Mouse (Mus musculus) spleen, postnatal 10 days (tissue): ENCODE measurements around the gene Morf4l1.

Experiments
- DNase-seq, 2 experiments: peaks; one replicate each; pipeline ENCODE4 v3.0.0; 2021 to 2022; ENCODE audit warnings: low spot score in 2 of 2

The Morf4l1 gene

GRCm38 (mm10) chr9:90114567-90115307, at the start of gene Morf4l1:
Gene Morf4l1, minus strand, starts transcription at chr9:90114774.
- DNase-seq = peak; percentile 85 to 96

- DNase-seq = no peak
Observed at GRCm38 (mm10) chr9:90163749-90164095, 49.1 kb upstream of the Morf4l1 start.

DNA sequence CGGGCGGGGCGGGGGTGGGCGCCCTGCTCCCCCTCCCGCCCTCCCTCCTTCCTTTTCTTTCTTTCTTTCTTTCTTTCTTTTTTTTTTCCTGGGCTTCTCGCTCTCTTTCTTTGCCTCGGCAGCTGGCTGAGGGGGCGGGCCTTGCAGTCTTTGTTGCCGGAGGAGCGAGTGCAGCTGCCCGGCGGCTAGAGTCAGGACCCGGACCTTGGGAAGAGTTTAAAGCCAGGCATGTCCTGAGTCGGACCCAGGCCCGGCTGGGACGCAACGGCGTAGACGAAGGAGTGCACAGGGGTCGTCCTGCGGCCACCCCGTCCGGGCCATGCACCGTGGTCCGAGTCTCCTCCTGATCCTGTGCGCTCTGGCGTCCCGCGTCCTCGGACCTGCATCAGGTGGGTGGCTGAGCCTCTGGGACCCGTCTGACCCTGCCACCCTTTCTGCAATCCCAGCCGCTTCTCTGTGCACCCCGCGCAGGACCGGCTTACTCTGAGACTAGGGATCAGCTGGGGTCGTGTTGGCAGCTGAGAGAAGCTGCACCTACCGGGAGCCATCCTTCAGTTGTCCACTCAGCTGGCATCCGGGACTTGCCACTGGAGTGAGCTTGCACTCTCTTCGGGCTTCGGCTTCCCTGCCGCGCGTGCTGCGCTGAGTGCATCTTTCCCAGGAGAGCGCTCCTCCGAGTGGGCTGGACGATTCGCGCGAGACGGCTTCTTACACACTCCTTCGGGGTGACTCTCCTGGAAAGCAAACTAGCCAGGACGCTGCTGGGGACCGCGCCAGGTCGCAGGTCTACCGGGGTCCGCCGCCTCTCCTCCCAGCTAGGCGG, 48.6 kb upstream of the Morf4l1 start, which contains the start of gene Adamts7:
Gene Adamts7 (plus strand): TSS at position 144 of the 823 bp plus-strand sequence.
- DNase-seq = peak; percentile 22 to 40

DNA sequence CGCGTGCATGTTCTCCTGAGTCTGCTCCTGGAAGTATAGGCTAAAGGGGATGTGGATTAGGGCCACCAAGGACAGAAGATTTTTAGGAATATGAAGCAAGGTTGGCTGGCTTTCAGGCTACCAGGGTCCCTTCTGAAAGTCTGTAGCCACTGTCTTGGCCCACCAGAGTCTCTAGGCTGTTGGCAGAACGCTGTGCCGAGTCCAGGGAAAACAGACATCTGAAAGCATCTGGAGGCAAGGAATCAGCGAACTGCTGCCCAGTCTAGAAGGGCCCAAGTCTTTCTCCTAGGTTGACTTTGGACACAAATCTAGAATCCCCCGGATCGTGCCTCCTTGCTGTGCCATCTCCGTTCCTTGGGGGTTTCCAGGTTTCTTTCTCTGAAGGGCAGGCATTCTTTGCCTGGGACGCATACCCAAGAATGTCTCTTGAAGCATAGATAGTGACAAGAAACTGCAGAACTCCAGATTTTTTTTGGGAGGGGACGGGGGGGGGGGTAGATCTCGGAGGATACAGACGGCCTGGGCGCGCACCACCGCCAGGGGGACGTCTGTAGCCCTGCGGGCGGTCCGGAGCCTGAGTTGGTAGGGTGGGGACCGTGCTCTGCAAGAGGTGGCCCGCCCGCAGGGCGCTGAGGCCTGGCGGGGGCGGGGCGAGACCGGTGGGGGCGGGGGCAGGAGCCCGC, 47.8 kb upstream of the Morf4l1 start:
- DNase-seq = peak in 1 of 2 experiments; percentile 64

DNA sequence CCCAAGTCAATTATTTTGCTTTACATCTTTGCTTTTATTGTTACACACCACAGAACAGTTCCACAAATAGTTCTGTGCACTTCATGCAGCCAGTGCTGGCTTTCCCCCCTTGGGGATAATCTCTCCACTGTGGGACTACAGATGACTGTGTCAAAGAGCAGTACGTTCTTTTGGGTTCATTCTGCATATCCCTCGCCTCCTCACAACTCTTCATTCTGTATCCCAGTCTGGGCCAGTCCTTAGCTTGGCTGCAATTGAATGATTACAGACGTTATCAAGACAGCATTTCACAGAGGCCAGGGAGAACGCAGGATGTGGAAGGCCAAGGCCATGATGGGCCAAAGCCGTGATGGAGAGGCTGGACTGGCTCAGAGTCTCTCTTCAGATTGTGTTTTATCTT, 32.3 kb upstream of the Morf4l1 start:
- no peak for DNase-seq

DNA sequence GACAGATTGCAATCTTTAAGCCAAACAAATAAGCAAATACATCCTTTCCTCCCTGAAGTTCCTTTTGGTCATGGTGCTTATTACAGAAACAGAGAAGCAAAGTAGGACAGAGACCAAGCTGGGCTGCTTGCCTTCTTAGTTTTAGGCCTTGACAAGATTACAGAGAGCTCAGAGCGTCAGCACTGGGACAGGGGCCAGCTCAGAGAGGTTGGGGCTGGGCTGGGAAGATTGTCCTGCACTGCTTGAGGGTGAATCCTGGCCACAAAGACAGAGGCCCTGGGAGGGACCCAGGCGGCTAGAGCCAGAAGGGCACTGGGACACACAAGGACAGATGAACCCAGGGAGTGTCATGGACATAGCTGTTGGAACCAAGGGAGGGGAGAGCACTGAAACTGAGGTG, 31.2 kb upstream of the Morf4l1 start:
- DNase-seq = no peak

DNA sequence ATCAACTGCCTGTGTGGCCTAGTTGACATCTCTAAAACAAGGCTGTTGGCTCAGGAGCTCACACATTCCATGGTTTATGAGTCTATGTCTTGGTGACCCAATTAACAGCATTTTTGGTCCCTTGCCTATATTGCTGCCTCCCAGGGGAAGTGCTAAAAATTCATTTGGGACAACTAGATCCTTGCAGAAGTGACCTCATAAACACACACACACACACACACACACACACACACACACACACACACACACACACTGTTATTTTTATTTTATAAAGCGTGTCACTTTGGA, 22.0 kb upstream of the Morf4l1 start:
- no peak for DNase-seq

- no peak for DNase-seq
Observed at GRCm38 (mm10) chr9:90135963-90136677, 21.5 kb upstream of the Morf4l1 start.

GRCm38 (mm10) chr9:90135466-90135865, 20.9 kb upstream of the Morf4l1 start:
- DNase-seq = no peak

GRCm38 (mm10) chr9:90133562-90134355, 19.2 kb upstream of the Morf4l1 start:
- no peak for DNase-seq

- DNase-seq = no peak
Observed at GRCm38 (mm10) chr9:90128636-90129201, 14.1 kb upstream of the Morf4l1 start.

GRCm38 (mm10) chr9:90127146-90127545, 12.6 kb upstream of the Morf4l1 start:
- DNase-seq = no peak

DNA sequence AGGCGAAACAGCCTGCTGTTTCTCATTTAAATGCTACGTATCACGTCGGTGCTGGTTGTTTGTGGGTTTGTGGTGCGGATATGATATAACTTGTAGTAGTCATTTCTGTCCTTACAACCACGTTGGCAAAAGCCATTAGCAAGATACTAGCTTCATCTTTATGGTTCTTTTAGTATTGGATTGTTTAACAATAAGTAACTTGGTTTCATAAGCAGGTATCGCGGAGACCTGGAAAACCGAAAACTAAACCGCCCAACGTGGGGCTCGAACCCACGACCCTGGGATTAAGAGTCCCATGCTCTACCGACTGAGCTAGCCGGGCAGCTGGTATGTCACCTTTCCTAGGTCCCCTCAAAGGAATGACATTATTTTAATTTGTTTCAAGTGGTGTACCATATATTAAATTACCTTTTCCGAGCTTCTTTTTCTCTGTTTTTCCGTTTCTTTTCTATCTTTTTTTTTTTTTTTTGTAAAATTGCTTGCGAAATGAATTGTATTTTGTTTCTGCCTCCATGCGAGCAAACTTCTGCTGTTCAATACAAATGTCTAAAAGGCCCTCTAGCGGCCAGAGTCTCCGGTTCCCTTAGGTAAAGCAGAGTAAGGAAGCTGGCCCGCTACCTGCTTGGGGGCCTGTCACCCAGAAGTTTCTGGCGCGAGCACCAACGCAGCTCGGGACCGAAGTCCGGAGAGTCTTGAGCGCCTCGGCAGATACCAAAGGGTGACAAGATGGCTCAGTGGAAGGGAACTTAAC, 11.9 kb upstream of the Morf4l1 start:
- peak; percentile 74 to 84 for DNase-seq

DNA sequence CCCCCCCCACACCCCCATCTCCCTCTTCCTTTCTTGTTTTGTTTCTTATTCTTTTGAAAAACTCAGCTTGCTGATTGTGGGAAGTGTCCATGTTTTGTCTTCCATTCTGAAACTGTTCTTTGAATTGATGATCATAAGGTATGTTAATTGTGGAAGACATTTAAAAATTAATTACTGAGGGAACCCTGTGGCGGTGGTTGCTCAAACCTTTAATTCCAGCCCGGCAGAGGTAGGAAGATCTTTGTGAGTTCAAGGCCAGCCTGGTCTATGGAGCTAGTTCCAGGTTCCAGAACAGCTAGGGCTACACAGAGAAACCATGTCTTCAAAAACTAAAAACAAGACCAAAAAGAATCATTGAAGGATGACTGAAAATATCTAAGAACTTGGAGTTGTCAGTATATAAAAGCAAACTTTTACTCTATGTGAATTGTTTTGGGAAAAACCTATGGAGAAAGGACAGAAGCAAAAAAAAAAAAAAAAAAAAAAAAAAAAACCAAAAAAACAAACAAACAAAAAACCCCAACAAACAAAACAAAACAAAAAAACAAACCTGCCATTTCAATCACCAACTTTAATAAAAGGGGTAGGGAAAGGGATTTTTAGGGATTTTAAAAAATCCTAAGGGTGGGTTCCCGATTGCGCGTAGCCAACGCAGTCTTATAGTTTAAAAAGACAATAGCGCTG, 11.0 kb upstream of the Morf4l1 start:
- no peak for DNase-seq

DNA sequence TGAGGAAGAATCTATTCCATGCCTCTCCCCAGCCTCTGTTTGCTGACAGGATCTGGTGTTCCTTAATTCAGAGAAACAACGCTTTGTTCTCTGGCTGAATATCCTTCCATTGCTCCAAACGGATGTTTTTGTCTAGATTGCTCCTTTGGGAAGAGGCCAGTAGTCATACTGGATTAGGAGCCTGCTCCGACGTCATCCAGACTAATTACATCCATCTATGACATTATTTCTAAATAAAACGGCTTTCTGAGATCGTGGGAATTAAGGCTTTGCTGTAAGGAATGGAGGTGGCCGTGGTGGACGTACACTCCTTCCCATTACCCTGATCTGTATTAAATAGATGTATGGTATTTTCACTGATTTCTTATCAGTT, 10.3 kb upstream of the Morf4l1 start:
- DNase-seq = no peak

DNA sequence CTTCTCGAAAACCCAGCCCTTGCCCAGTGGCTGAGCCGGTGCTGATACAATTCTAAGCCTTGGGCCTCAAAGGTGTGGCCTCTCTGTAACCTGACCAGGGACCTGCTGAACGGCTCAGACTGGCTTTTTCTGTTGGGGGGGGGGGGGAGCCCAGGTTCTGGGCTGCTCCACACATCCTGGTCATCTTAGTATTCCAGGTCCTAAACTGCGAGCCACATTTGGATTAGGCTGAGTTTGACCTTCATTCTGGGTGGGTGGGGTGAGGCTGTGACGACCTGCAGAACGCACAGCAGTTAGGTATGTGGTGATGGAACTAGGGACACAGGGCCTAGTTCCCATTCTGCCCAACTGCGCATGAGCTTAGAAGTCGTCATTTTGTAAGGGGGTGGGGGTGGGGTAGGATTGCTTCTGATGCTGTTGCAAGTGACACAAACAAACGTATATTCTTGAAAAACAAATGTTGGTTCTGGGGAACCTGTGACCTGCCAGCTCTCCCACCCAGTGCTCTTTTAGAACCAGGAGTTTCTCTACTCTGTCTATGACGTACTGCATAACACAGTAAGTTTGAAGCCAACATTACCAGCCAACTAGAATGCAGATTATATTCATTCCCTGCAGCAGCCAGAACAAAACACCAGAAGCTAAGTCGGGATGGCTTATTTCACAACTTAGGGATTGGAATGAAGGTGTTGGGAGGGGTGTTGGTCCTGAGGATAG, 9.7 kb upstream of the Morf4l1 start:
- no peak for DNase-seq

DNA sequence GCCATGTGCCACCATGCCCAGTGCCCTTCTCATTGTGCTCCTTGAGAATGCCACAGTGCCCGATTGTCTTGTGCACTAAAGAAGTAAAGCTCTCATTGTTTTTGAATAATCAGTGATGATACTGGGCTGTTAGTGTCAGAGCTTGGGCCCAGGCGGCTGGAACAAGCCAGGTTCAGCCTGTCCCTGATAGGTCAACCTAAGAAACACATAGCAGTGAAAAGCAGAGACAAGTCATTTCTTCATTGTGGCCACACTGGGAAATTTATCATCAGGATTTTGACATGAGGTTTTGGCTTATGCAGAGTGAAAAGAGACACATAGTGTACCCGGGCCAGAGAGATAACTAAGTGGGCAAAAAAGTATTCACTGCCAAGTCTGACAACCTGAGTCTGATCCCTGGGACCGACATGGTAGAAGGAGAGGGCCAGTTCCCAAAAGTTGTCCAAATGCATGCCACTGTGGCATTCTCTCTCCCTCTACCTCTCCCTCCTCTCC, 7.7 kb upstream of the Morf4l1 start:
- DNase-seq = no peak

DNA sequence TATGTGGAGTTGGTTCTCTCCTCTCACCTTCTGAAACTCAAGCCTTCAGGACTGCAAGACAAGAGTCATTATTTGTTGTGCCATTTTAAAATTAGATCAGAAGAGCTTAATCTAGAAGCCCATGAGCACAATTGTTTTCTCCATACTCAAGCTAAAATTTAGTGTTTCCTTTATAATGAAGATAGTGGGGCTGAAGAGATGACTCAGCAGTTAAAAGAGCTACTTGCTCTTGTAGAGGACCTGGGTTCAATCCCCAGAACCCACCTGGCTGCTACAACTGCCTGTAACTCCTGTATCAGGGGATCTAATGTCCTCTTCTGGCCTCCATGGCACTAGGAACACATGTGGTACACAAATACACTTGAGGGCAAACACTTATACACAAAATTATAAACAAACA, 2.7 kb upstream of the Morf4l1 start:
- no peak for DNase-seq

- DNase-seq = no peak
Observed at GRCm38 (mm10) chr9:90115308-90115700, 730 bp upstream of the Morf4l1 start.
